Mouse (Mus musculus): Measurements from ENCODE around the gene Gpx6. TPM values are rescaled to one million over a fixed set of nuclear protein-coding genes. Genes with fewer than 3 reads are reported as not detected.

The Gpx6 gene
- polyA plus RNA-seq (2021) = not detected

GRCm38 (mm10) chr13:21311926-21312325 is at the start of gene Gpx6:
TSS of gene Gpx6 (plus strand) at chr13:21312125.
- ChIA-PET CTCF (no interaction called here), POLR2A (no interaction called here)
- no peak for TF ChIP-seq CTCF (IDR thresholded peaks at IDR 0.05)
- no peak for ATAC-seq
- in situ Hi-C loops (cut with MboI; ENCODE audit: low pct_unique_long_range_greater_than_20kb) = no loop called here
- no peaks in the 10 kb centered on the region for H3K27me3 ChIP-seq
- no peak for DNase-seq (ENCODE audit: low read depth, low spot score)

- no peak for TF ChIP-seq CTCF (IDR thresholded peaks at IDR 0.05)
- ATAC-seq (no peak), DNase-seq (ENCODE audit: low read depth, low spot score) (no peak)
- CTCF ChIA-PET = interaction anchor here (1.0 kb wide), 1 partner anchor 11 kb away, joined by 3 read pairs; no protein-coding TSS in a partner anchor
- peaks cover 5% of the 10 kb centered on the region for H3K27me3 ChIP-seq
- in situ Hi-C loops (cut with MboI; ENCODE audit: low pct_unique_long_range_greater_than_20kb) = loop anchor here (25.0 kb wide), 1 partner anchor 951 kb away; no protein-coding TSS in a partner anchor
- POLR2A ChIA-PET = interaction anchor here (0.6 kb wide), 1 partner anchor 89 kb away, joined by 3 read pairs; no protein-coding TSS in a partner anchor
Measured at GRCm38 (mm10) chr13:21262787-21263461, 49.0 kb upstream of the Gpx6 start.

GRCm38 (mm10) chr13:21263910-21264309 is 48.0 kb upstream of the Gpx6 start:
- ATAC-seq = no peak
- TF ChIP-seq CTCF (IDR thresholded peaks at IDR 0.05) = no peak
- ChIA-PET CTCF (interaction anchor here (1.0 kb wide), 1 partner anchor 12 kb away, joined by 3 read pairs; no protein-coding TSS in a partner anchor), POLR2A (no interaction called here)
- peaks cover 2% of the 10 kb centered on the region for H3K27me3 ChIP-seq
- in situ Hi-C loops (cut with MboI; ENCODE audit: low pct_unique_long_range_greater_than_20kb) = loop anchor here (25.0 kb wide), 1 partner anchor 952 kb away; no protein-coding TSS in a partner anchor
- DNase-seq (ENCODE audit: low read depth, low spot score) = no peak

- POLR2A ChIA-PET = no interaction called here
- CTCF ChIA-PET = no interaction called here
- no peak for ATAC-seq
- no peak for TF ChIP-seq CTCF (IDR thresholded peaks at IDR 0.05)
- H3K27me3 ChIP-seq = no peaks in the 10 kb centered on the region
- no peak for DNase-seq (ENCODE audit: low read depth, low spot score)
- in situ Hi-C loops (cut with MboI; ENCODE audit: low pct_unique_long_range_greater_than_20kb) = loop anchor here (25.0 kb wide), 1 partner anchor 952 kb away; no protein-coding TSS in a partner anchor
Measured at GRCm38 (mm10) chr13:21264366-21264765, 47.6 kb upstream of the Gpx6 start.

GRCm38 (mm10) chr13:21265736-21266135 is 46.2 kb upstream of the Gpx6 start:
- no peak for ATAC-seq
- no peak for TF ChIP-seq CTCF (IDR thresholded peaks at IDR 0.05)
- CTCF ChIA-PET = interaction anchor here (1.3 kb wide), 1 partner anchor 60 kb away, joined by 3 read pairs; no protein-coding TSS in a partner anchor
- POLR2A ChIA-PET = no interaction called here
- in situ Hi-C loops (cut with MboI; ENCODE audit: low pct_unique_long_range_greater_than_20kb) = loop anchor here (25.0 kb wide), 1 partner anchor 953 kb away; no protein-coding TSS in a partner anchor
- no peaks in the 10 kb centered on the region for H3K27me3 ChIP-seq
- DNase-seq (ENCODE audit: low read depth, low spot score) = no peak

GRCm38 (mm10) chr13:21267541-21267940 is 44.4 kb upstream of the Gpx6 start:
- in situ Hi-C loops (cut with MboI; ENCODE audit: low pct_unique_long_range_greater_than_20kb) = loop anchor here (25.0 kb wide), 1 partner anchor 955 kb away; no protein-coding TSS in a partner anchor
- DNase-seq (ENCODE audit: low read depth, low spot score) = no peak

GRCm38 (mm10) chr13:21268262-21268661 is 43.7 kb upstream of the Gpx6 start:
- no peak for TF ChIP-seq CTCF (IDR thresholded peaks at IDR 0.05)
- in situ Hi-C loops (cut with MboI; ENCODE audit: low pct_unique_long_range_greater_than_20kb) = loop anchor here (25.0 kb wide), 1 partner anchor 956 kb away; no protein-coding TSS in a partner anchor
- no peaks in the 10 kb centered on the region for H3K27me3 ChIP-seq
- ChIA-PET POLR2A (interaction anchor here (0.6 kb wide), 1 partner anchor 306 kb away, joined by 3 read pairs; no protein-coding TSS in a partner anchor), CTCF (no interaction called here)
- ATAC-seq (no peak), DNase-seq (ENCODE audit: low read depth, low spot score) (no peak)

More at GRCm38 (mm10) chr13:21267541-21267940, 44.4 kb upstream of the Gpx6 start:
- no peak for ATAC-seq
- ChIA-PET POLR2A (no interaction called here), CTCF (no interaction called here)
- no peak for TF ChIP-seq CTCF (IDR thresholded peaks at IDR 0.05)
- no peaks in the 10 kb centered on the region for H3K27me3 ChIP-seq

- ChIA-PET CTCF (no interaction called here), POLR2A (no interaction called here)
- no peaks in the 10 kb centered on the region for H3K27me3 ChIP-seq
- peak; percentile 12 for TF ChIP-seq CTCF (IDR thresholded peaks at IDR 0.05)
- ATAC-seq (no peak), DNase-seq (ENCODE audit: low read depth, low spot score) (no peak)
- in situ Hi-C loops (cut with MboI; ENCODE audit: low pct_unique_long_range_greater_than_20kb) = no loop called here
Measured at GRCm38 (mm10) chr13:21275021-21275814, 36.7 kb upstream of the Gpx6 start.

GRCm38 (mm10) chr13:21275815-21276550 is 35.9 kb upstream of the Gpx6 start:
- DNase-seq (ENCODE audit: low read depth, low spot score) (no peak), ATAC-seq (no peak)
- in situ Hi-C loops (cut with MboI; ENCODE audit: low pct_unique_long_range_greater_than_20kb) = no loop called here
- no peaks in the 10 kb centered on the region for H3K27me3 ChIP-seq
- ChIA-PET POLR2A (no interaction called here), CTCF (no interaction called here)
- no peak for TF ChIP-seq CTCF (IDR thresholded peaks at IDR 0.05)

- POLR2A ChIA-PET = no interaction called here
- H3K27me3 ChIP-seq = no peaks in the 10 kb centered on the region
- CTCF ChIA-PET = no interaction called here
- in situ Hi-C loops (cut with MboI; ENCODE audit: low pct_unique_long_range_greater_than_20kb) = no loop called here
- no peak for DNase-seq (ENCODE audit: low read depth, low spot score)
- ATAC-seq = no peak
- TF ChIP-seq CTCF (IDR thresholded peaks at IDR 0.05) = no peak
Measured at GRCm38 (mm10) chr13:21276551-21276950, 35.4 kb upstream of the Gpx6 start.
